Mouse (Mus musculus): Measurements from ENCODE around the gene Trp63.

Trp63 gene

GRCm38 (mm10) chr16:25871503-25871902 is 187.9 kb downstream of the Trp63 start:
- no peak for DNase-seq (ENCODE audit: low spot score)

GRCm38 (mm10) chr16:25875681-25876080 is 192.1 kb downstream of the Trp63 start:
- DNase-seq (ENCODE audit: low spot score): no peak

GRCm38 (mm10) chr16:25877416-25877965 is 193.9 kb downstream of the Trp63 start:
- no peak for DNase-seq (ENCODE audit: low spot score)

GRCm38 (mm10) chr16:25878116-25878515 is 194.6 kb downstream of the Trp63 start:
- no peak for DNase-seq (ENCODE audit: low spot score)

- no peak for DNase-seq (ENCODE audit: low spot score)
These were observed 215.5 kb downstream of the Trp63 start for GRCm38 (mm10) chr16:25899071-25899470.

GRCm38 (mm10) chr16:25899657-25900056 is 216.1 kb downstream of the Trp63 start:
- no peak for DNase-seq (ENCODE audit: low spot score)

GRCm38 (mm10) chr16:25900389-25900908 is 216.9 kb downstream of the Trp63 start:
- DNase-seq (ENCODE audit: low spot score): no peak

GRCm38 (mm10) chr16:25912185-25912584 is 228.6 kb downstream of the Trp63 start:
- DNase-seq (ENCODE audit: low spot score): no peak

GRCm38 (mm10) chr16:25934181-25934580 is 250.6 kb downstream of the Trp63 start:
- no peak for DNase-seq (ENCODE audit: low spot score)
